Mouse (Mus musculus) embryonic facial prominence, embryonic 14.5 days (tissue): ENCODE data around the gene Lmntd1. TPM values are rescaled to one million over a fixed set of nuclear protein-coding genes. Genes with fewer than 3 reads are reported as not detected.
A peak's percentile ranks its signal among the peaks of the same experiment; 100 is the strongest.

Source experiments
- ATAC-seq: fragments of 200-750 bp; cut with Nextera tagmentation; 2 replicates; pipeline ENCODE4 v1.8.0; 2017; ENCODE audit warnings: low read depth, moderate number of reproducible peaks, moderate TSS enrichment
- DNase-seq: peaks from one replicate; pipeline ENCODE4 v3.0.0-alpha.2; 2015; ENCODE audit warnings: low spot score
- H3K27ac ChIP-seq: fragments of 300-500 bp; sonication (generic); replicated peaks from 2 replicates; pipeline ENCODE4 v1.5.1; 2014; ENCODE audit warnings: low read depth, mild to moderate bottlenecking, low read length, moderate library complexity
- H3K27me3 ChIP-seq: fragments of 300-500 bp; sonication (generic); replicated peaks from 2 replicates; pipeline ENCODE4 v1.6.1; 2014; ENCODE audit warnings: low read length; ENCODE audit not compliant: control insufficient read depth, insufficient read depth
- H3K36me3 ChIP-seq: fragments of 300-500 bp; sonication (generic); 2 replicates; pipeline ENCODE4 v1.6.1; 2014; ENCODE audit warnings: low read length, mixed read lengths; ENCODE audit not compliant: control insufficient read depth, insufficient read depth
- H3K4me1 ChIP-seq: fragments of 300-500 bp; sonication (generic); 2 replicates; pipeline ENCODE4 v1.6.1; 2014; ENCODE audit warnings: antibody characterized with exemption, low read length; ENCODE audit not compliant: control insufficient read depth, insufficient read depth
- H3K4me2 ChIP-seq: fragments of 300-500 bp; sonication (generic); 2 replicates; pipeline ENCODE4 v1.6.1; 2014; ENCODE audit warnings: low read depth, mild to moderate bottlenecking, low read length, moderate library complexity, mixed read lengths
- H3K4me3 ChIP-seq: fragments of 300-500 bp; sonication (generic); 2 replicates; pipeline ENCODE4 v1.5.1; 2014; ENCODE audit warnings: low read depth, mild to moderate bottlenecking, low read length
- H3K9ac ChIP-seq: fragments of 300-500 bp; sonication (generic); 2 replicates; pipeline ENCODE4 v1.6.1; 2014; ENCODE audit warnings: low read depth, mild to moderate bottlenecking, low read length, moderate library complexity, mixed read lengths
- H3K9me3 ChIP-seq: fragments of 300-500 bp; sonication (generic); 2 replicates; pipeline ENCODE4 v1.6.1; 2016; ENCODE audit warnings: low read length; ENCODE audit not compliant: control insufficient read depth
- WGBS: fragments of 180-500 bp; shearing (Covaris S2); extraction: QIAGEN DNeasy Blood & Tissue Kit; methylation state at CpG from one replicate; pipeline ENCODE4 v1.1.7; 2014; 5-methylcytosine and 5-hydroxymethylcytosine counted together
- polyA plus RNA-seq: library from polyadenylated mRNA; unstranded; fragments of >200 nt; fragmentation: Nextera tagmentation; extraction: Ambion mirVana; gene quantifications from 2 replicates; pipeline ENCODE4 v1.2.1, GENCODE M21; 2014

Gene Lmntd1
- polyA plus RNA-seq, result 1.3 TPM in 2 replicates

DNA sequence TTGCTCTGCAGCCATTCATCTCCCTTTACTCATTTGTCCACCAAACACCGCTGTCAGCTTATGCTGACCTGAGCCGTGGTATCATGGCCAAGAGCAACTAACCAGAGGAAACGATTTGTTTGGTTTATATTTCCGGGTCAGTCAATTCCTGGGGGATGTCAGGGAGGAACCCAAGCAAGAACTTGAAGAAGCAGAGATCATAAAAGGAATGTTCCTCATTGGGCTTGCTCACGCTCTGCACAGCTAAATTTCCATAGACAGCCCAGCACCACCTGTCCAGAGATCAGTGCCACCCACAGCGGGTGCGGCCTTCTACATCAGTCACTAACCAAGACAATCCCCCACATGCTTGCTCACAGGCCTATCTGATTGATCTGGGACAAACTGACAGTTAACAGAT, at the start of gene Lmntd1:
Gene Lmntd1 (minus strand): TSS at position 101 of the 400 bp plus-strand sequence.
- no peaks in the 10 kb centered on the region for H3K9me3 ChIP-seq
- H3K27me3 ChIP-seq, result no peaks in the 10 kb centered on the region
- H3K27ac ChIP-seq, result no peak within 1 kb of the TSS
- ATAC-seq (no peak), DNase-seq (no peak)
- no peak within 1 kb of the TSS for H3K4me3 ChIP-seq
- no peaks in the 10 kb centered on the region for H3K4me1 ChIP-seq
- no peak within 1 kb of the TSS for H3K4me2 ChIP-seq
- no peak within 1 kb of the TSS for H3K9ac ChIP-seq
- no peaks in the 10 kb centered on the region for H3K36me3 ChIP-seq
- WGBS, result 67% methylated on average over 7 of the region's 7 CpGs

GRCm38 (mm10) chr6:145660943-145661342, 46.8 kb upstream of the Lmntd1 start:
- Histone ChIP-seq H3K9ac (no peak overlapping the region), H3K36me3 (no peaks in the 10 kb centered on the region), H3K27me3 (no peaks in the 10 kb centered on the region), H3K9me3 (0 out of 2 replicates have a peak, but pooled peaks cover 5% of the 10 kb centered on the region), H3K4me2 (no peak overlapping the region), H3K4me3 (no peak overlapping the region), H3K27ac (no peak overlapping the region), H3K4me1 (no peaks in the 10 kb centered on the region)
- ATAC-seq, result no peak
- 73% methylated on average over 11 of the region's 11 CpGs for WGBS
- DNase-seq, result no peak

DNA sequence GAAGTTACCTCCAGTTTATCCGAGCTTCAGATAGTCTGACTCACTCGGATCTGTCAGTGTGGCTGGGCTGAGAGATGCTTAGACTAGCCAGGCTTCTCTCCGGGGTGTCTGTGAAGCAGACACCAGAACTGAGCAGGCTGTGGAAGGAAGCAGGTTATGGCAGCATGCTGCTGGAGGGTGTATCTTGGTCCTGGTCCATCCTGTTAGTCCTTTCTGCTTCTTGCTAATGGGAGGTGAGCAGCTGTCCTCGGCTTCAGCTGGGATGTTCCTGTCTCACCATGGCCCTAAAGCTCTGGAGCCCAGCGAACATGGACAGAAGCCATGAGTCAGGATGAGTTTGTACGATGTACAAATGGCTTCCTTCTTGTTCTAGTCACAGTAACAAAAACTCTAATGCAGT, 45.0 kb upstream of the Lmntd1 start:
- WGBS, result 63% methylated on average over 6 of the region's 6 CpGs
- Histone ChIP-seq H3K36me3 (no peaks in the 10 kb centered on the region), H3K9ac (no peak overlapping the region), H3K27ac (no peak overlapping the region), H3K4me3 (no peak overlapping the region), H3K27me3 (no peaks in the 10 kb centered on the region), H3K4me1 (no peaks in the 10 kb centered on the region), H3K9me3 (0 out of 2 replicates have a peak, but pooled peaks cover 6% of the 10 kb centered on the region), H3K4me2 (no peak overlapping the region)
- DNase-seq (no peak), ATAC-seq (no peak)

DNA sequence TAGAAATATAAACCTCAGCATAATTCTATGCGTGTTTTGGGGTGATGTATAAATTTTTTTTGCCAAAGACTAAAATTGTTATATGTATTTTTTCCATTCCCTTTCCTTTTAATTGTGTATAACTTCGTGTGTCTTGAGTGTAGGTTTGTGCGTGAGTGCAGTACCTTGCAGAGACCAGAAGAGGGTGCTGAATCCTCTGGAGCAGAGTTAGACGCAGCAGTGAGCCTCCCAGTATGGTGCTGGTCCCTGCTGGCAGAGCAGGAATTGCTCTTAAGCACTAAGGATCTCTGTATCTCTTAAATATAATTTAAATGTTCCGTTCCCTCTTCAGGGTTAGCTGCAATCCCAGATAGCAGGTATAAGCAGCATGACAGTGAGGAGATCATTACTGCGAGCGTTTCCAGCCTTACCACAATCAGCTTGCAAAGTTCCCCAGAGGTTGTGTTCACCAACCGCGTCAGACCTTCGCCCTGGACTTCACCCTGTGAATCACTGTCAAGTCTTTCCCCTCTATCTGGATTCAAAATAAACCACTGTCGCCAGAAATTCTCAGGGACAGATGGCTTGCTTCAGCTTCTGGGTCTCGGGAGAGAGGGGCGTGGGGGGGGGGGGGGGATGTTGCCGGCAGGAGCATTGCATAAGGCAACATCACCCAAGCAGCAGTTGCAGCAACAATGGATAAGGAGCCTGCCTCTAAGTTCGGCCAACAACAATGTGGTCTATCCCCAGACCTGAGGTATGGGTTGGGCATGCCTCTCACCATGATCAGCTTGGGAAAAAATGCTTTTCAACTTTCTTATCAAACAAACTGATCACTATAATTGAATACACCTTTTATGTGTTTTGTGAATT, 42.8 kb upstream of the Lmntd1 start:
- 80% methylated on average over 15 of the region's 15 CpGs for WGBS
- Histone ChIP-seq H3K27me3 (no peaks in the 10 kb centered on the region), H3K9me3 (0 out of 2 replicates have a peak, but pooled peaks cover 6% of the 10 kb centered on the region), H3K4me1 (no peaks in the 10 kb centered on the region), H3K27ac (no peak overlapping the region), H3K4me3 (no peak overlapping the region), H3K9ac (no peak overlapping the region), H3K4me2 (no peak overlapping the region), H3K36me3 (no peaks in the 10 kb centered on the region)
- ATAC-seq (no peak), DNase-seq (no peak)

GRCm38 (mm10) chr6:145655678-145656077, 41.6 kb upstream of the Lmntd1 start:
- Histone ChIP-seq H3K9ac (no peak overlapping the region), H3K4me2 (no peak overlapping the region), H3K36me3 (no peaks in the 10 kb centered on the region), H3K4me3 (no peak overlapping the region), H3K27me3 (no peaks in the 10 kb centered on the region), H3K27ac (no peak overlapping the region), H3K9me3 (0 out of 2 replicates have a peak, but pooled peaks cover 7% of the 10 kb centered on the region), H3K4me1 (no peaks in the 10 kb centered on the region)
- 100% methylated on average over 1 of the region's 1 CpGs for WGBS
- ATAC-seq, result no peak
- DNase-seq, result no peak

- WGBS, result 71% methylated on average over 8 of the region's 8 CpGs
- H3K4me3 ChIP-seq, result no peak overlapping the region
- no peak overlapping the region for H3K9ac ChIP-seq
- no peaks in the 10 kb centered on the region for H3K36me3 ChIP-seq
- H3K27ac ChIP-seq, result no peak overlapping the region
- no peak for ATAC-seq
- 0 out of 2 replicates have a peak, but pooled peaks cover 10% of the 10 kb centered on the region for H3K9me3 ChIP-seq
- peak; percentile 34 for DNase-seq
- H3K27me3 ChIP-seq, result no peaks in the 10 kb centered on the region
- no peak overlapping the region for H3K4me2 ChIP-seq
- H3K4me1 ChIP-seq, result no peaks in the 10 kb centered on the region
Measured at GRCm38 (mm10) chr6:145654062-145654836, 40.1 kb upstream of the Lmntd1 start.

- 0 out of 2 replicates have a peak, but pooled peaks cover 10% of the 10 kb centered on the region for H3K9me3 ChIP-seq
- H3K4me3 ChIP-seq, result no peak overlapping the region
- DNase-seq, result no peak
- H3K4me2 ChIP-seq, result no peak overlapping the region
- H3K36me3 ChIP-seq, result no peaks in the 10 kb centered on the region
- H3K4me1 ChIP-seq, result no peaks in the 10 kb centered on the region
- ATAC-seq, result no peak
- no peak overlapping the region for H3K9ac ChIP-seq
- WGBS, result 75% methylated on average over 5 of the region's 5 CpGs
- no peaks in the 10 kb centered on the region for H3K27me3 ChIP-seq
- no peak overlapping the region for H3K27ac ChIP-seq
Measured at GRCm38 (mm10) chr6:145653626-145654025, 39.5 kb upstream of the Lmntd1 start.

DNA sequence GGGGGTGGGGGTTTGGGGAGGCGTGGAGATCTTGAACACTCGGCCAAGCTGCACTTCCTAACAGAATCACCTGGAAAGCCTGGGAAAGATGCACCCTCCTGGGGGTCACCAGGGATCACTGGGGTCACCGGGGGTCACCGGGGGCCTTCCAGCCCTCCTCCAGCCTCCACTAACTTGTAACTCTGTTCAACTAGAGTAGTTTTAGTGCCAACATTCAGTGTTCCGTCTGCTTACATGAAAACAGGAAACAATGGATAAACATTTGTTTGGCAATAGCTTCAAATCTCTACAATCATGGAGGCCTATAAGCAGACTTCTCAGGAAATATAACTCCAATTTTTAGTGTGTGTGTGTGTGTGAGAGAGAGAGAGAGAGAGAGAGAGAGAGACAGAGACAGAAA, 38.9 kb upstream of the Lmntd1 start:
- Histone ChIP-seq H3K27me3 (no peaks in the 10 kb centered on the region), H3K9me3 (0 out of 2 replicates have a peak, but pooled peaks cover 10% of the 10 kb centered on the region), H3K36me3 (no peaks in the 10 kb centered on the region), H3K4me3 (no peak overlapping the region), H3K27ac (no peak overlapping the region), H3K4me2 (no peak overlapping the region), H3K9ac (no peak overlapping the region), H3K4me1 (no peaks in the 10 kb centered on the region)
- ATAC-seq (no peak), DNase-seq (no peak)
- WGBS, result 82% methylated on average over 5 of the region's 5 CpGs
